Mouse (Mus musculus) spleen, postnatal 4 days (tissue): ENCODE data around the gene Ednra.

ENCODE experiments used
- DNase-seq, 2 experiments: peaks; one replicate each; pipeline ENCODE4 v3.0.0; 2022; ENCODE audit warnings: low spot score in 2 of 2

Gene Ednra

GRCm38 (mm10) chr8:77724046-77724930 is at the start of gene Ednra:
Gene Ednra, minus strand, starts transcription at chr8:77724464.
- DNase-seq: no peak

GRCm38 (mm10) chr8:77773831-77774230 is 49.6 kb upstream of the Ednra start:
- no peak for DNase-seq

DNA sequence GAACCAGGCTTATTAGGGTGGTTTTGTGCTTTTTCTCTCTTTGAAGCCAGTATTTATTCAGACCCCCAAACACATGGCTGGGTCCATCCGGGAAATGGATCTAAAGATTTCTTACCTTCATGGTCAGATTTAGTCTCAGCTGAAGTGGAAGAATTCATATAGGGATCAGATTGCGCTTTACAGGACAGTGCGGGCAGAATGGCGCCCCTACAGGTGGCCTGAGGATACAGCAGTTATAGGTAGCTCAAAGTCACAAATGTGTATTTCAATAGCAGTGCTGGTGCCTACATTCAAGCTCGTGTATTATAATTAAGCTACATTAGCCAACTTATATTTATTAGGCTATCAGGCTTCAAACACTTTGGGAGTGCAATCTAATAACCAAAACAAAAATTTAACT is 49.0 kb upstream of the Ednra start:
- DNase-seq: no peak

- no peak for DNase-seq
Observed at GRCm38 (mm10) chr8:77772210-77772886, 48.1 kb upstream of the Ednra start.

GRCm38 (mm10) chr8:77770966-77771365 is 46.7 kb upstream of the Ednra start:
- DNase-seq: no peak

- no peak for DNase-seq
Observed at GRCm38 (mm10) chr8:77768916-77769315, 44.7 kb upstream of the Ednra start.

- DNase-seq: no peak
Observed at GRCm38 (mm10) chr8:77764253-77764652, 40.0 kb upstream of the Ednra start.

DNA sequence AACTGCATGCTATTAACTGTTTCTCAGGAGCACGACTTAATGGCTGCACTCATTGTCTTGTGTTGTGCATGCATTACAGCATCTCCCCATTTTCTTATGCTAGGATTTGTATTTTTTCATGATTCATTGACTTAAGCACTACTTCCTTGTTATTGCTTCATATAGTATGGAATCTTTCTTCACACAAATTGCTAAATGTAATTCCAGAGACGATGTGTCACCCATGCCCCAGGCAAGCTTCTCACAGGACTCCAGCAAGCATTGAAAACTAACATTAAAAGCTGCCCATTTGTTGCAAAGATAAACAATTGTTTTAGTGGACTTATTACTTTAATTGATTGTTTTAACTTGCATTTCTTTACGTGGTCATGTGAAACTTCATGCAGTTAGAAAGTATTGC is 38.7 kb upstream of the Ednra start:
- no peak for DNase-seq

DNA sequence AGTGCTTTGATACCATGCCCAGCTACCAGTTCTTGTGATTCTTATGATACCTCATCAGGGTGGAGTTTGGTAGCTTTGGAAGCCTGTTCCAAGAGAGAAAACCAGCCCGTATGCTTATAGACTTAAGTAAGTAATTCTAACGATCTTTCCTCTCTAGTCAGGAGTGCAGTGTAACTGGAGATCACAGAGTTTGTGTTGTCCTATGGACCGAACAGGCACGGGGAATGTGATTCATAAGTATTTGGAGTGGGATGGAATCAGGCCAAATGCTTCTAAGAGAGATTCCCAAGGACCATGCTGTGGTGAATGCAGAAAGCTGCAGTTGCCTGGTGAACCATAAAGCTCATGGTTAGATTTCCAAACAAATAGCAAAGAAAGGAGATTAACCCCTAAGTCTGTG is 31.2 kb upstream of the Ednra start:
- no peak for DNase-seq

- no peak for DNase-seq
Observed at GRCm38 (mm10) chr8:77753796-77754195, 29.5 kb upstream of the Ednra start.

GRCm38 (mm10) chr8:77752041-77752440 is 27.8 kb upstream of the Ednra start:
- DNase-seq: no peak

DNA sequence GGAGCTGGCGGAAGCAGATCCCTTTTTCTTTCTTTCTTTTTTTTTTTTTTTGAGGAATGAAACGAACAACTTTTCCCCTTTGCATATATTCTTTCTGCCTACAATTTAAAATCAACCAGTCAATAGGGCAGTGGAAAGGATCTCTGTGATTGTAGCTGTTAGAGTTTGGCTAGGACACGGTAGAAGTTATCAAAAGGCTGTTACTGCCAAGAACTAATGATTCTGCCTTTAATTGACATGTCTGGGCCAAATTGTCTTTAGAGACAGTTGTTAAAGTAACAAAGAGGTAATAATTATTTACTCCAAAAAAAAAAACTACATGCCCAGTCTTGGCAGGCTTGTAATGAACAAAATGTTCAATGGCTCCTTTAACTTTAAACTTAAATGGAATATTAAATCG is 26.1 kb upstream of the Ednra start:
- DNase-seq: no peak

GRCm38 (mm10) chr8:77744476-77744875 is 20.2 kb upstream of the Ednra start:
- DNase-seq: no peak

- DNase-seq: no peak
Observed at GRCm38 (mm10) chr8:77742395-77742794, 18.1 kb upstream of the Ednra start.

GRCm38 (mm10) chr8:77741050-77741777 is 16.9 kb upstream of the Ednra start:
- no peak for DNase-seq

DNA sequence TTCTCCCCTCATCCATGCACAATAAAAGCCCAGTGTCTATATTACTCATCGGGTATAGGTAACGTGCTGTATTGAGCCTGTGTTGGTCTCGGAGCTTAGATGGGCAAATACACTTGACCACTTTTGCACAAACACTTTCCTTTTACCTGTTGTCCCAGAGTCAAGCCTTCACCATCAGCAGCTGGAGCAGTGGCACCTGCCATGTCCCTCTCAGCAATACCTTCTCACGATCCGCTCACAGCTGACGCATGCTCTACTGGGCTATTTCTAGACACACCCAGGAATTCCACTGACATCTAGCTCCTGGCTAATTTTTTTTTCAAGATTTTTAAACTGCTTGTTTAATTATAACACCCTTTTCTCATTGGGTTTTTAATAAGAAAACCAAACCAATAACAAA is 14.2 kb upstream of the Ednra start:
- DNase-seq: no peak

GRCm38 (mm10) chr8:77737327-77737726 is 13.1 kb upstream of the Ednra start:
- no peak for DNase-seq

GRCm38 (mm10) chr8:77733792-77734191 is 9.5 kb upstream of the Ednra start:
- no peak for DNase-seq

DNA sequence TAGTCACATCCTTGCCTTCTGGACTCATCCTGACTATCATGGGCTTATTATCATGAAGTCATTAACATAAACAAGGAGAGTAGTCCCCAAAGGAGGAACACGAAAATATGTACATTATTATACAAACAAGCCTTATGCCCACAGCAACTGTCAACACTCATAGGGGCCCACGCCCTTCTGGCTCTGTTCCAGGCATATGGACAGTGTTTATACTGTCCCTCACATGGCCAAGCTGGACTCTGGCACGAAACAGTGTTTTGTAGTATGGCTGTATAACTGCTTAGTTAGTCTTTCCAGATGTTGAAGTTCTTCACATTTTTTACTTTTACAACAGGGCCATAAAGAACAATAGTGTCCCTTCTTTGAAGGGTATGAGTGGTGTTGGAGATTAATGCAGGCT is 8.7 kb upstream of the Ednra start:
- no peak for DNase-seq

- DNase-seq: no peak
Observed at GRCm38 (mm10) chr8:77725406-77725805, 1.1 kb upstream of the Ednra start.

- no peak for DNase-seq
Observed at GRCm38 (mm10) chr8:77723534-77724045, 674 bp downstream of the Ednra start.

DNA sequence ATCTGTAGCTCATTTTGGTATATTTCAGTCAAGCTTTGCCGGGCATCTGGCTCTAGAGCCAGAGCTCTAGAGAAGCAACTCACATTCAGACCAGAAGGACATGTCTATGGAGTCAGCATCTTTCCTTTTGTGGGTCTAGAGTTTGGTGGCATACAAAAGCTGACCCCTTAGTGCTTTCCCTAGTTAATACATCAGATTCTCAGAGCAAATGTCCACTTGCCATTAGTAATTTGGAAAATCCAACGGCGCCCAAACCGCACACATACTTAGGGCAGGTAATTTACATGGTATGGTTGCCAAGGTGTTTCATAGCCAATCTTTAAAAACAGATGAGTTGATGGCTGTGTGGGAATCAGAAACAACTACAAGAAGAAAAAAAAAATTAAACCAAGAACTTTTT is 1.2 kb downstream of the Ednra start:
- no peak for DNase-seq
